Mouse (Mus musculus) right cerebral cortex, postnatal 4 days (tissue): ENCODE data around the gene Shroom3.

Experiments used
- DNase-seq: peaks from one replicate; pipeline ENCODE4 v3.0.0-alpha.2; 2022

Shroom3 gene

DNA sequence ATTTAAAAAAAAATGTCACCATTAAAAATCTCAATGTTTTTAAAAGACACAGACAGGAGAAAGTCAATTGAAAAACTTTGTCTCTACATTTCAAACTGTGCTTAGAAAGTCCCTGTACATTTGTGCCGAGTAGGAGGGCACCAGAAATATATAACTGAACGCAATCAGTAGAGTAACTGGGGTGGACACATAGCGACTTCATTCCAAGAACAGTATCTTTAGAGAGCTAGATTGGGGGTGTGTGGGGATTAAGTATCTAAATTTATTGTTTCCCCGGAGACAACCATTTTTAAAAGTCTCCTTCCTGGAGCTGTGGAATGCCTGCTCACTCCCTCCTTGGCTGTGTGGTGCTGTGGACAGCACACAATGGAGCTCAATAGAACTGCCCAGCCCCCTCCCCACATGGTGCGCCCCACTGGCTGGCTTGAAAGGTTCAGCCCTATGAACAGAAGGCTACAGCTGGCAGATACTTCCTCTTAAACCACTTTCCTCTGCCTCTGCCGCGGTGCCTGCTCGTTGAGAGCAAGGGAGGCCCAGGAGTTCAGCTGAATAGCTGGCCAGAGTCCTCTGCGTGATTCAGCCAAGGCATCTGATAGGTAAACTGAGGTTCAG, 127.8 kb downstream of the Shroom3 start:
- peak; percentile 22 for DNase-seq

DNA sequence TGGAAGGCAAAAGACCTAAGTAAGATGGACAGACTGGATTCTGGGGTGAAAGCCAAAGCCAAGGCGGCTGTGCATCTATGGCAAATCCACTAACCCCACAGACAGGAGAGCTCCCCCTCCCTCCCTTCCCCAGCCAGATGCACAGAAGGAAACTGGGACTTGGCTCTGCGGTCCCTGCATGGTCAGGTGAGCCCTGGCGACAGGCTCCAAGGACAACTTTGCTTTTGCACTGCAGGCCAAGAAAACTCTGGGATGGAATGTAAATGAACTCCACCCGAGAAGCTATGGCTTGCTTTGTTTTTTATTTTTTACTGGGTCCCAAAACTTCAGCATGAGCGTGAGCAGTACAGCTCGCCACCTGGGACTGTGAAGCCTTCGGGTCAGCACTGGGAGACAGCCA, 128.5 kb downstream of the Shroom3 start:
- DNase-seq, result no peak

DNA sequence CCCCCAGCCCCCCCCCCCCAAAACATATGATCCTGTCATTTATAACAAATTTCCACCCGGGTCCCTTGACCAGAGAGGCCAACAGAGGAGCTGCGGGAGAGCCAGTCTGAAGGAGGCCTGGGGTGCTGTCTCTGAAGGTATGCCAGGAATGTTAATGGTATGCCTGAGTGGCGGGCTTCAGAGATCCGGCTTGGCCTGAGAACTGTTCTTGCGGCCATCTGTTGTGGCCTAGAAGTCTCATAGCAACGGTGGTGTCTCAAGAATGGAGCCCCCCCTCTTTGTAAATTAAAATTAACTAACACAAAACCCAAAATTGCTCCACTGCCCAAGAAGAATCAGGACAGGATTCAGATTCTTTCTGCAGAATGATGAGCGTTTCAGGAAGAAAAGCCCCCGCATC, 129.7 kb downstream of the Shroom3 start:
- DNase-seq, result no peak

DNA sequence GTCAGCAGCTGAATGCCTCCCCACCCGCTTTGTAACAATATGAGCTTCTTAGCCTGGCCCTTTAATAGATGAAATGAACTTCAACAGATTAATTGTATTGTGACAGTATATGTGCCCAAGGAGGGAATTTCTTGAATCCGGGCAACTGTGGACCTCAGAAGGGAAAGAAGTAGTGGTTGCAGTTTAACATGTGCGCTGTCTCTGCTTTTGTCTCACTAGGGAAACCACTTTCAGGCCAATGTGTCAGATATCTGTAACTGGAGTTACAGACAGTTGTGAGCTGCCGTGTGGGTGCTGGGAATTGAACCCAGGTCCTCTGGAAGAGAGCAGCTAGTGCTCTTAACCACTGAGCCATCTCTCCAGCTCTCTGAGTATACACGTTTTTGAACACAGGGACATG, 130.3 kb downstream of the Shroom3 start:
- no peak for DNase-seq

DNA sequence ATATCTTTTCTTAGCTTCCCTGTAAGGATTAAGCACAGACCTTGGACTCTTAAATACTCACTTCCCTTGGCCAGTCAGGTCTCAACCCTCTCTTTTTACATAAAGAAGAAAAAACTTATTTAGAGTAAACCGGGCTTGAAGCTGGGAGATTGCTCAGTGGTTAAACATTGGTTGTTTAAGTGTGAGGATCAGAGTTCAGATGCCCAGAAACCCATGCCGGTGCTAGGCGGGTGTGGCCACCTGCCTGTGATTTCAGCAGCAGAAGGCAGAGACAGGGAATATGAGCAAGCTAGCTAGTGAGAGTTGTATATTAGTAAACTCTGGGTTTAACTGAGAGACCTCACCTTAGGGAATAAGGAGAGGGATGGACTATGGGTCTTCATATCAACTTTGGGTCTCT, 131.4 kb downstream of the Shroom3 start:
- DNase-seq, result no peak

DNA sequence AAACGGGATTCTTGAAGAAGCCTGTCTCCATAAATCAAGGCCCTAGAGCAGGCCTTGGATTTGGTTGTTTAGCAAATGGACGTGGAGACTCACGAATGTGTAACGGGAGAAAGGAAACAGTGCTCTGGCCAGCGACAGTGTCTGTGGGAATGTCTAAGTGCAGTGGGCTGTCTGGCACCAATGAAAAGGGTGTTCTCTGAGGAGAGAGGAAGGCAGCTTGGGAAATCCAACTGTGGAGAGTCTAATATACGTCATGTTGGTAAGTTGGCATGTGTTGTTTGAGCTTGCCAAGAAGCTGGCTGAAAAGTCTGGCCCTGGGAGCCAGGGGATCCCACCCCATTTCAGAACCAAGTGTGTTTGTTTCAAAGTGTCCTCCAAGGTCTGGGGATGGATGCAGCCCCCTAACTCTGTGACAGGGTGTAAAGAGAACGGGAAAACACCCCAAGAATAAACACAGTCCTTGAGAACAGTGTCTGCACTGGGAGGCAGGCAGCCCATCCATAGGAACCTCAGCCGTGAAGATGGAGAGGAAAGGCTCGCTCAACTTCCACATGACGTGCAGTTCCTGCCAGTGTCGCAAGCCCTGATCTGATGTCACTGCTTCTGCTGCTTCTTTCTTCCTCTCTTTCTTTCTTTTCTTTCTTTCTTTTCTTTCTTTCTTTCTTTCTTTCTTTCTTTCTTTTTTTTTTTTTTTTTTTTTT, 134.0 kb downstream of the Shroom3 start:
- no peak for DNase-seq

DNA sequence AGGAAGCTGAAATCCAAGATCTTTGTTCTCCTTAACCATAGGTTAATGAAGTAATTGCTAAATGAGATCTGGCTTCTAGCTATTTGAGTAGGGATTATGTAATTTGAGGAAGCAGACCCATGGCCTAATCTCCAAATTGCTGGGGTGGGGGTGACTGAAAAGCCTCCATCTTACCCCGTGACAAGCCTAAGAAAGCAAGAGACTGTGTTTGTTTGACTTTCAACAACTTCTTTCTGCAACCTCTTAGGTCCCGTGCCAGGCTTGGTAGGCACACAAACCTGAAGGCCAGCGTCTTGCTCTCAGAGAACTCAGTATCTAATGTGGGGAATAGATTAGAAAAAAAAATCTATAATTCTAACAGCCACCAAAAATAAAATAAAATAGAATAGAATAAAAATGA, 138.1 kb downstream of the Shroom3 start:
- no peak for DNase-seq

DNA sequence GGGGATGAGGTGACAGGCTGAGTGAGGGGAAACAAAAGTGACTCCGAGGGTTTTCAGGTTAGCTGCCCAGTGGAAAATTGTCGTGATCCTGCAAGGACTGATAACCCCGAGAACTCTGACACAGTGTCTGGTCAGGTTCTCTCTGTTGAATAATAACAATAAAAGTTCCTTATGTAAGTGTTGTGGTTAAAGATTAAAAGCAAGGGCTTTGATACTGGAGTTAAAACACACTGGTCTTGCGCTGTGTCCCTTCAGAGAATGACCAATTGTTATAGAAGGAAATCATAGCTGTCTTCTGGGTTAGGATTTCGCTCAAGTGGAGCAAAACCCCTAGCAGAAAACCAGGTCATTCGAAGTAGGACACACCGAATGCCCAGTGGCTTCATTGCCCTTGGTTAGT, 140.3 kb downstream of the Shroom3 start:
- DNase-seq, result no peak

DNA sequence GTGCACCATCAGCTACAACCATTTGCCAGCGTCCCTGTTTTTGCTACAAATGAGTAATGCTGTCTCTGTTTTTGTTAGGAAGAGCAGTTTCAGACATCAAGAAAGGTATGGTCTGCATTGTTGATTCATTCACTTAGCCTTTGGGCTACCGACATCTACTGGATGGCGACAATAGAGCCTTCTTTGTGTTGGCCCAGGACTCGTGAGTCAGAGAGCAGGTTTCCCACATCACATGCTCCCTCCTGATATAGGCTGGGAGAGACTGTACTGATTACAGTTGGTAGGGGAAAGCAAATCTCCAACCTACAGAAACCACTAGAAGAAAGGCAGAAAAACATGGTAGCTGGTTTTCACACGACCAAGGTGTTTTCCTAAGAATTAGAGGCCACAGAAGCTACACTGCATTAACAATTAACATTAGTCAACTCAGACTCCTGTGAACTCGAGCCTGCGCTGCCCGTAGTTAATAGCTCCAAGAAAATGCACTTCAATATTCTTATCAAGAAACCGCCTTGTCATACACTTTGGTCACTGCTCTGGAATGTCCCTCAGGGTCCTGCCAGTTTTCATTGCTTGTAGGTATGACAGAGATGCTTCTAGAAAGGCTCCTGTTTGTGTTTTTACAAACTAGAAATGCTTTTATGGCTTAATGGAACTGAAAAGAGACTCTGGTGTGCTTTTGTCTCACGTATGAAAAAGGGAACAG, 141.2 kb downstream of the Shroom3 start:
- no peak for DNase-seq

DNA sequence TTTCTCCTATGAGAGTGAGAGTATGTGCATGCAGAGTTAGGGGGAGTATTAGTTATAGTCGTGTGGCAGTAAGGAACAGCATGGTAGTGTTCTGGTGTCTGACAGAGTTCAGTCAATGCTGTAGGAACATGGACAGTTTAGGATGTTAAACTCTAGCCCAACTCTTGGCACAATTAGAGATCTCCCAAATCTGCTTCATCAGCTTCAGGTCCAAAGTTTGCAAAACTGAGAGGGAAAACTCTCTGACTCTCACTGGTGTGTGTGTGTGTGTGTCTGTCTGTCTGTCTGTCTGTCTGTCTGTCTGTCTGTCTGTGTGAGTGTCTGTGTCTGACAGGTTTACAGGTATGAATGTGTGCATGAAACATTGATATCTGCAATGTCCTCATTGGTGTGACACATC, 147.2 kb downstream of the Shroom3 start:
- no peak for DNase-seq

DNA sequence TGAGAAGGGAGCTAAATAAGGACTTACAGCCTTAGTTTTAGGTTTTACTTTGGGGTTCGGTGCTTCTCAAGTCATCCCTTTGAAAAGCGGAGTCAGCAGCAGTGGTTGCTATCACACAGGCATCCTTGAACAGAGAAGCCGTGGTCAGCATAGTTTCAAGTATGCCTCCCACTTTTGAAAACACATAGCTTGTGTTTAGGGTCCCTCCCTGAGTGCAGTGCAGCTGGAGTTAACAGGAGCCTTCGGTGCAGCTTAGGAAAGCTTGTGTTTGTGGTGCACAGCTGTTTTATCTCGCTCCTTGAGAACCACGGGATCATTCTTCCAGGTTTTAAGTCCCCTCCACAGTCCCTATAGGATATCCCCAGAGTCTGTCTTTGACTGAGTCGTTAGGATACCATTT, 151.3 kb downstream of the Shroom3 start:
- DNase-seq, result no peak

DNA sequence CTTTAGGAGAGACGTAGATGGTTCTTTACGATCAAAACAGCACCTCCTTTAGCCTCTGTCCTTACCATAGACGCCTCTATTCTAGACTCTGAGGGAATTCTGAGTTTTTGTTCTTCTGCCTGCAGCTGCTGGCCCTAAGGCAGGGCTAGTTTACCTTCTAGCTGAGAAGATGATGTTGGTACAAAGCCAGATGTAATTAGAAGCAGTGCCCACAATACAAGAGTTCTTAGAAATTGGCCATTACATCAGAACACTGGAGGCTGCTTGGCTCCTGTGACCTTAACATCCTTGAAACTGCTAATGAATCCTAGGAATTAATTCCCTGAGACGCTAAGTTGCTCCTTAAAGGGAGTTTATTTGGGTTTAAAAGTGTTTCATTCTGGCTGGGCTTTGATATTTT, 154.1 kb downstream of the Shroom3 start:
- DNase-seq, result no peak

DNA sequence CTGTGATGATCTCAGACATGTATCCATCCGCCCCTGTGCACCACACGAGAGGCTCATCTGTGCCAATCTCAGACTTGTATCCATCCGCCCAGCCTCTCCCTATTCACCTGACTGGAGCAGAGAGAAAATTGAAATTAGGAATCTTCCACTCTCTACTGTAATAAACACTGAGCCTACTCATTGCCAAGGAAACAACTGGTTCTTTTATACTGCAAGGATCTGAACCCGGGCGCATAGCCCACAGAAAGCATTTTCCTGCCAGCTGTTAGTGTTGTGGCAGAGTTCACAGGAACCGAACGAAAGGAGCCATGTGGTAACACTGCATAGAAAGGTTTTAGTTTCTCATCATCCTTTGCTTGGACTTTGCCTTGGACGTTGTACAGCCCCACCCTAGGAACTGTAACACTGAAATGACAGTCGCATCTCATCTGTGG, 155.1 kb downstream of the Shroom3 start:
- DNase-seq, result no peak

DNA sequence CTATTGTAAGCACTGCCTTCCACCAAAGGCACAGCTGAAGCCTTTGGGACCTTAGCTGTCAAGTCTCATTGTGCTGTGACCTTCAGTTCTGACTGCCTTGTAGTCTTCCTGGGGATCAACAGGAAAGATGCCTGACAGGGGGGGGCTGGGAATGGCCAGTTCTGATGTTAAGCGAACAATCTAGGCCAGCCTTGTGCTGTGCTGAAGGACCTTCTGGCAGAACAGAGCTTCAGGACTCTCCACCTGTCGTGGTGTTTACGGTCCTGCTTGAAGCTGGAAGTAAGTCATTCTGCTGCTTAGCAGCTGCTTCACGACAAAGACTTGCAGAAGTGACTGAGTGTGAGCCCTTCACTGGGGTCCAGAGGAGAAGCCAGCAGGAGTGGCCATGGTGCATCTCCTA, 156.1 kb downstream of the Shroom3 start:
- DNase-seq, result no peak

DNA sequence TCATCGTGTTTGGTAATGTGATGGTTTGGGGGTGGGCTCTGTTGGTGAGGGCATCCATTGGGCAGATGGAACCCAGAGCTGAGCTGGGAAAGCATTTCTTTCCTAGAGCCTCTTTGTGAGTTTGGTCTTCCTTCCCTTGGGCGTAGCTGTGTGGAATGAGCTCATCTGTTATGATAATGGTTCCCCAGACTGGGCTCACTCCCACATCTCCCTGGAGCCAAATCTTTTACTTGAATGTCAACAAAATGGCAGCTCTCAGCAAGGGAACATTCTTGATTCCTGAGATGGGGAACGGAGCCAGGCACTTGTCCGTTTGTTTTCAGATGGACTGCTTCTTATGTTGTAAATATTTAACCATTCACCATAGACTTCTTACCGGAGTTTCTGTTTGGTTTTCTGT, 158.2 kb downstream of the Shroom3 start:
- DNase-seq, result no peak

DNA sequence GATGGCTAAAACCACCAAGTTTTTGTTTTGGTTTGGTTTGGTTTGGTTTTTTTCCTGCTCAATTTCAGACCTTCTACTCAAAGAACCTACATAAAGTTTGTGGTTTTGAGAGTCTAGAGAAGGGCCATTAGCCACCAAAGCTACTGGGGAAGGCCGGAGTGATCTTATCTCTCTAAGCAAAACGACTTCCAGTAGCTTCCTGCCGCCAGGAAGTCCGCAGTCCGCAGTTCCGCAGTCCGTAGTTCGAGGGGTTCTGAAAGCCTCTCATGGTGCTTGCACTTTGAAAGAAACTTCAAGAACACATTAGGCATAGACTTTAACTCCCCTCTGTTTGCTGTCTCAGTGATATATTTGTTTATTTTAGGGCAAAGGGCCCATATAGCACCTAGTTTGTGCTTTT, 159.2 kb downstream of the Shroom3 start:
- DNase-seq, result no peak

DNA sequence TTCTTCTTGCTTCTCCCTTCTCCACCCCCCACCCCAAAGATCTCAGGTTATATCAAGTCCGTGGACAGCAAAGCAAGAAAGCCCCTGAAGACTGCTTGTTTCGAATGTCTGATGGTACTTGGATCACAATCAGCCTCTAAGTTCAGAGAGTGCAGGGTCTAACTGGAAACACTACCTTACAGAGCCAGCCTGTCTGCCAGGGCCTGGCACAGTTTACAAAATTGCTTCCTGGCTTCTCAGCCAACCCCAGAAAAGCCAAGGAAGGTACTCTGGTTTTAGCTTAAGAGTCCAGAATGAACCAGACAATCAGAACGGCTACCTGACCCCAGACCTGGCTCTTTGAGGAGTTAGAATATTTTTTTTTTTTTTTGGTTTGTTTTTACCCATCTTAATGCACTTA, 159.6 kb downstream of the Shroom3 start:
- DNase-seq, result no peak

DNA sequence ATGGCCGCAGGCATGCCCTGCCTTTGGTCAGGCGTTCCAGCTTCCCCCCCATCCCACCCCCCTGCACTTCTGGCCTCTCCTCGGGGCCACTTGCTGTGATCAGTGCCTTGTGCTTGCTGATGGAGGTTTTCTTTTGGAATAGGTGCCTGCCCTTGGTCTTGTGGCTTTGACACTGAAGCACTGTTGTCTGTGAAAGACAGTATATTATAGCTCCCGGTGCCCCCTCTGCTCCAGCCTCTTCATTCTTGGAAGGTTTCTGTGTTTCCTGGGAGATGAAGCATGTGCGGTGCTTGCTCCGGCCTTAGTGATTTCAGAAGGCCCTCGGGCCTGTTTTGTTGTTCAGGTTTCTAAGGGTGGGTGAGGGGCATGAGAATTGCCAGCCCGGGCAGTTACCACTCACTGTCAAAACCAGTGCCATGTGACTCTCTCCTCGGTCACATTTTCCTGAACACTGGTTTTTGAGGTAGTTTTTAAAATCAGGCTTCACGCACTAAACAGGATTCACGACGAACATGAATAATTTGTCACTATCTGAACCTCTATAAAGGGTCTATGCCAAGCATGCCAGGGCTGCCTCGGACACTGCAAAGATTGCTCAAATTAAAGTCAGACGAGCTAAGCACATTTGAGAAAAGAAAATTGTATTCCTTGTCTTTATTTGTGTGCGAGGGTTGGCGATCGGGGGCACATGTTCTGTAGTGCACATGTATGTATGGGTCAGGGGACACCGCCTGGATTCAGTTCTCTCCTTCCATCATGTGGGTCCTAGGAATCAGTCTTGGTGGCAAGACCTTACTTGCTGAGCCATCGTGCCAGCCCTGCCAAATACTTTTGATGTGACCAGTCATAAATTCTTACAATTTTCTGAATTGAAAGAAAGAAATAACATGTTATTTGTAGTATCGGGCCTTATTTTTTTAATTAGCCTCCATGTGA, 160.9 kb downstream of the Shroom3 start:
- no peak for DNase-seq

DNA sequence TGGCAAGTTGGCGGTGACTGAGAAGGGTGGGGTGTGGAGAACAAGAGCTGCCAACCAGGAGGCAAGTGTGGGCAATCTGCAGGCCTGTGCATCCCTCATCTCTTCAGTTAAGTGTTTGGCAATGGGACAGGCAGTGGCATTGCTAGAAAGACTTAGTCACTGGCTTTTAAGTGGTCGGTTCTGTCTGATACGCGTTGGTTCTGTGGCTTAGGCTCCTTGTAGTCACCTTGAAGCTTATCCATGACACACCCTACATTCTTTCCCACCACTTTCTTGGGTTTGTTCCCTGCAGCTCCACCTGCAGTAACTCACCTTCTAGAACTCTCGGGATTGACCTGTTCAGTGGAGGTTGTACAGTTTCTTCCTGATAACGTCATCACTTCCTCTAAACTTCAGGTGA, 166.5 kb downstream of the Shroom3 start:
- no peak for DNase-seq

DNA sequence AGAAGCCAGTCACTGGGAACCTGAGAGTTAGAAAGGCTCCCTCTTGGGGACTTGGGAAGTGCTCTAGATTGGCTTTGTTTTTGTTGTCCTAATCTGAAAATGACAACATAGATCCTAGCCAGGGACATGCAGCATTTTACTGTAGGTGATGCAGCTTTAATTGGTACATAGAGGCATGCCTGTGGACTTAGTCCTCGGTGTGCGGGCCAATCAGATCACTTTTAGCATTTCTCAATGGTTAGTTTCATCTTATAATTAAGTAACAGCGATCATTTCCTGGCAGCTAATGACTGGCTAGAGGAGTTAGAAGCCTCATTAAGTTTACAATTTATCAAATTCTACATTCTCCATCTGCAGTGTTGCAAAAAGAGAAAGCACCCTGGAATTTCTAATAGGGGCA, 167.7 kb downstream of the Shroom3 start:
- DNase-seq, result no peak

DNA sequence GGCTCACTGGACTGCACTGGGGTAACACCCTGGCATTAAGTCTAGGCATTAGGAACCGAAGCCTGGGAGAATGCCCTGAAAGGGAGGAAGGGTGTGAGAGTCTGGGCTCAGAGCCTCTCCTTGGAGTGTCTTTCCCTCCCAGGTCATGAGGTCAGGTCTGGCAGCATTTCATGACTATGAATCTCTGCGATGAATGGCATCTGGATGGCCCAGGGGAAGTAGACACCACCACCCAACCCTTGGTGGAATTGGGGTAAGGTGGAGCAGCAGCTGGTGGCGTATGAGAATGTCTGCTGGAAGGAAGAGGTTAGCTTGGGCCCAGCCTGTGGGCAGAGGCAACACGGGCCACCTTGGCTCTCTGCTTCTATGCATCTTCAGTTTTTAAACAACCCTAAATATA, 171.7 kb downstream of the Shroom3 start:
- no peak for DNase-seq

DNA sequence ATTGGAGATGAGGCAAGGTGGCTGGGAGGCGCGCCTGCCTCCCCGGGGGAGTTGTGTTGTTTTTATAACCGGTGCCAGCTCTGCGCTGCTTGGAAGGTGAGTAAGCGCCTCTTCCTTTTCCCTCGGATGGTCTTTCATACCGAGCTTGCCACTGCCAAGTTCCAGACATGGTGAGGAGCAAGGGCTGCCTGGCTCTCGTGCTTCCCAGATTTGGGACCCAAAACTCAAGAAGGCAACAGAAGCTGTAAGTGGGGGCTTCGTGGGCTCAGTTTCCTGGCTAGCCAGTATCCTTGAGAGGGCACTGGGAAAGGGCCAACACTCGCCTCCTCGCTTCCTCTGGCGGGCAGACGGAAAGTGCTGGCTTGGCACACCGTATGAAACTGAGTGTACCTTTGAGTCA, 173.1 kb downstream of the Shroom3 start:
- DNase-seq, result no peak

DNA sequence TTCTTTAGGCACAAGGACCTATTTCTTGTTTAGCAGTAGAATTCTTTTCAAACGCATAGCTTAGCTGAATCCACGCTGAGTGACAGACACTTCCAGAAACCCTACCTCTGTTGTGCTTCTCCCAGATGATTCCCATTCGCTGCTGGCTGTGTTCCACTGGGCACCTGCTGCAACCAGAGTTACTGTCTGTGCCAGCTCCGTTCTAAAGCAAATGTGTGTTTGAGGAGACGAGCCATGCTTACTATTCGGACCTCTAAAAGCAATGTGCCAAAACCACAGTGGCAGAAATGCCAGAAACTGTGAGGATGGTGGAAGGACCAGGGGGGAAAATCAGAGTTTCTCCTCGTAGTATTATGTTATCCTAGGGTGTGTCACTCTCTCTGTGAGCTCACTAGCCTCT, 173.9 kb downstream of the Shroom3 start:
- DNase-seq, result peak; percentile 39
